Mouse (Mus musculus): Measurements from ENCODE around the gene Farp2.

Gene Farp2

DNA sequence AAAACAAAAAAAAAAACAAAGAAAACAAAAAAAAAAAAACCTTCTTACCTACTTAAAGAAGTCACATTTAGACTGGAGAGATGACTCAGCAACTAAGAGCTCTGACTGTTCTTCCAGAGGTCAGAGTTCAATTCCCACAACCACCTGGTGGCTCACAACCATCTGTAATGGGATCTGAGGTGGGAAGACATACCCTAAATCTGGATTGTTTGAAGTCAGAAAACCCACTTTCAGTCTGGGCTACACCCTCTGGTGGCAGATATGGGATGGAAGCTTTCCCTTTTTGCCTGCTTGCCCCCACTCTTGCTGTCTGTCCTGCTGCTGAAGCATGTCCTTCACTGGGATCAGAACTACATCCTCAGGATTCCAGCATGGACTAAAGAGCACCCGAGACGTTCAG, 31.3 kb downstream of the Farp2 start:
- in situ Hi-C loops (cut with MboI; ENCODE audit: unreplicated experiment in 2 of 2), result no loop called here

- in situ Hi-C loops (cut with MboI; ENCODE audit: unreplicated experiment in 2 of 2), result no loop called here
Observed at GRCm38 (mm10) chr1:93547286-93547685, 35.4 kb downstream of the Farp2 start.

- in situ Hi-C loops (cut with MboI; ENCODE audit: unreplicated experiment in 2 of 2), result no loop called here
Observed at GRCm38 (mm10) chr1:93551427-93551826, 39.5 kb downstream of the Farp2 start.

GRCm38 (mm10) chr1:93563224-93563623, 51.3 kb downstream of the Farp2 start:
- in situ Hi-C loops (cut with MboI; ENCODE audit: unreplicated experiment in 2 of 2), result no loop called here

- in situ Hi-C loops (cut with MboI; ENCODE audit: unreplicated experiment in 2 of 2), result no loop called here
Observed at GRCm38 (mm10) chr1:93563649-93564048, 51.8 kb downstream of the Farp2 start.

DNA sequence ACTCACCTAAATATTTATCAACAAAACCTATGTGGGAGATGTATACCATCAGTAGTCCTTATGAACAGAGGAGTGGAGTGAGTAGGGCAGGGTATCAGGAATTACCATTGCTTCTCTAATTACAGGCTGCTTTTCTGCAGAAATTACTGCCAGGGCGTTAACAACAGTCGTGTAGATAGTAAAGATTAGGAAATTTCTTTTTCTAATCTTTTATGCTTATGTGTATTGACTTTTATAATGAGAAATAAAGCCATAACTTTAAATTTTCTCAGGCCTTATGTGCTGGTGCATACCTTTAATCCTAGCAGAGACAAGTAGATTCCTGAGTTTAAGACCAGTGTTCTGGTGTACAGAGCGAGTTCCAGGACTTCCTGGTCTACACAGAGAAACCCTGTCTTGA, 52.9 kb downstream of the Farp2 start:
- in situ Hi-C loops (cut with MboI; ENCODE audit: unreplicated experiment in 2 of 2), result no loop called here

GRCm38 (mm10) chr1:93567013-93567412, 55.1 kb downstream of the Farp2 start:
- in situ Hi-C loops (cut with MboI; ENCODE audit: unreplicated experiment in 2 of 2), result no loop called here

DNA sequence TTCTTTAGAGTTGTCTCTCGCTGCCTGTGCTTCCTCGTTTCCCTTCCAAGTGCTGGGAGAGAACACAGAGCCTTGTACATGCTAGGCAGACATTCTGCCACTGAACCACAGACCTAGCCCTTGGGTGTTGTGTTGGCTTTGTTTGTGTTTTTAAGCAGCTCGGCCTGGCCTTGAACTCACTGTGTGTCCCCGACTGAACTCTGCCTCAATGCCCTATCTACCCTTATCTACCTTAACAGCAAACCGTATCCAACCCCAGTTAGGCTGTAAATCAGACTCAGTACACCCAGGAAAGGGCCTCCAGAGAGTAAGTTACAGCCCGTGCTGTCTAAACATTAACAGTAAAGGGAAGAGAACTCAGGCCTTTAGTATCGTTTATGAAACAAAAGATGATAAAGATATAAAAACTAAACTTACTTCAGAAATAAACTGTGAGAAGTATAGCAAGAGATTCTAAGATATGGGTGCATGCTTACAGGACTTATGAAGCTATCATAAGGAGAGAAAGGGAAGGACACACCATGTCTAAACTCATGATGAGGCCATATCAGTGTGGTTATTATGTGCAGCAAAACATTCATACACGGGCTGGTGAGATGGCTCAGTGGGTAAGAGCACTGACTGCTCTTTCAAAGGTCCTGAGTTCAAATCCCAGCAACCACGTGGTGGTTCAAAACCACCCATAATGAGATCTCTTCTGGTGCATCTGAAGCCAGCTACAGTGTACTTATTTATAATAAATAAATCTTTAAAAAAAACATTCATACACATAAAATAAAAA, 56.0 kb downstream of the Farp2 start:
- in situ Hi-C loops (cut with MboI; ENCODE audit: unreplicated experiment in 2 of 2), result no loop called here

- in situ Hi-C loops (cut with MboI; ENCODE audit: unreplicated experiment in 2 of 2), result no loop called here
Observed at GRCm38 (mm10) chr1:93577066-93577465, 65.2 kb downstream of the Farp2 start.

- in situ Hi-C loops (cut with MboI; ENCODE audit: unreplicated experiment in 2 of 2), result no loop called here
Observed at GRCm38 (mm10) chr1:93577861-93578260, 66.0 kb downstream of the Farp2 start.

GRCm38 (mm10) chr1:93581545-93581944, 69.7 kb downstream of the Farp2 start:
- in situ Hi-C loops (cut with MboI; ENCODE audit: unreplicated experiment in 2 of 2), result no loop called here

GRCm38 (mm10) chr1:93588346-93588745, 76.5 kb downstream of the Farp2 start:
- in situ Hi-C loops (cut with MboI; ENCODE audit: unreplicated experiment in 2 of 2), result no loop called here

- in situ Hi-C loops (cut with MboI; ENCODE audit: unreplicated experiment in 2 of 2), result no loop called here
Observed at GRCm38 (mm10) chr1:93593960-93594359, 82.1 kb downstream of the Farp2 start.

DNA sequence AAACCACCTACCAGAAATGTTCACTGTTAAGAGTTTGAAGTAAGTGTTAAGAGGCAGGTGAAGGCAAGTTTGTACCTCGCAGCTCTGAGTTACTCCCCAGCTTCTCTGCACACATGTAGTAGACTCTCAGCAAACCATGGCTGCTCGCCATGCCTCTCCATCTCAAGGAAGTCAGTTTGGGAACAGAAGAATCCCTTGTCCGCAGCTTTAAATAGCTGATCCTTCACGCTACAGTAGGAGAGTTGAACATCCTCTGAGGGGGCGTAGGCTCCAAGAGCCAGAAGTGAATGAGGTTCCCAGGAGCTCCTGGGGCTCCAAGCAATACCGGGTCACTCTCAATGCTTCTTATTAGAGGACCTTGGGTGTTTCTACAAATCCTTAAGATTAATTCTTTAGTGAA, 84.0 kb downstream of the Farp2 start:
- in situ Hi-C loops (cut with MboI; ENCODE audit: unreplicated experiment in 2 of 2), result no loop called here

GRCm38 (mm10) chr1:93602911-93603310, 91.0 kb downstream of the Farp2 start:
- in situ Hi-C loops (cut with MboI; ENCODE audit: unreplicated experiment in 2 of 2), result no loop called here

DNA sequence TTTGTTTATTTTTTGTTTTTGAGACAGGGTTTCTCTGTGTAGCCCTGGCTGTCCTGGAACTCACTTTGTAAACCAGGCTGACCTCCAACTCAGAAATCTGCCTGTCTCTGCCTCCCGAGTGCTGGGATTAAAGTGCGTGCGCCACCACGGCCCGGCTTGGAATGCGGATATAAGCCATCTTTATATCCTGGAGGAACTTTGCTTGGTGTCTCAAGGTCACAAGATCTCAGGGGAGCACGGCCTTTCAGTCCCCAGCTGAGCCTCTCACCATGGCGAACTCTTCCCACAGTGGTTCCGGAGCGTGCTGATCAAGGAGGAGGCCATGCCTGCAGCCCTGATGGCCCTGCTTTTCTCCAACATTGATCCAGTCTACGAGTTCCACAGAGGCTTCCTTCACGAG, 92.0 kb downstream of the Farp2 start:
- in situ Hi-C loops (cut with MboI; ENCODE audit: unreplicated experiment in 2 of 2), result no loop called here

GRCm38 (mm10) chr1:93607090-93608083, 95.5 kb downstream of the Farp2 start:
- in situ Hi-C loops (cut with MboI; ENCODE audit: unreplicated experiment in 2 of 2), result no loop called here

DNA sequence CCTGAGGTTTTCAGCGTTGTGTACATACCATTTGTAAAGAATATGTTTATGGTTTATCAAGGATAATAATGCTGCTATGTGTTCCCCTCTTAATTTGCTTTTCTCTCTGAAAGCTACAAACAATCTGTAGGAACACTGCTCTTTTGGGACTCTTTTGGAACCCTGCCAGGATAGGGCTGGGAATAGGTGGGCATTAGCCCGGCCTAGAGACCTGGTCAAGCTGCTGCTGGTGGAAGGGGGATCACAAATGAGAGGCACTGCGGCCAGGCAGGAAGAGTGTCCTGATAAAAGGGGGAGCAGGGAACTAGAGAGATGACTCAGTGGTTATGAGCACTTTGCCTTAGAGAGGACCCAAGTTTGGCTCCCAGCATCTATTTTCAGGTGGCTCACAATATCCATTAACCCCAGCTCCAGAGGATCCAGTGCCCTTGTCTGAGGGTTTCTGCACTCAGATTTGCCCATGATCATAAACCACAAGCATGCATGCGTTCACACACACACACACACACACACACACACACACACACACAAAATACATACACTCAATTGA, 96.9 kb downstream of the Farp2 start:
- in situ Hi-C loops (cut with MboI; ENCODE audit: unreplicated experiment in 2 of 2), result no loop called here

- in situ Hi-C loops (cut with MboI; ENCODE audit: unreplicated experiment in 2 of 2), result no loop called here
Observed at GRCm38 (mm10) chr1:93609762-93610161, 97.9 kb downstream of the Farp2 start.

GRCm38 (mm10) chr1:93618059-93618748, 106.3 kb downstream of the Farp2 start:
- in situ Hi-C loops (cut with MboI; ENCODE audit: unreplicated experiment in 2 of 2), result no loop called here

GRCm38 (mm10) chr1:93618948-93619347, 107.1 kb downstream of the Farp2 start:
- in situ Hi-C loops (cut with MboI; ENCODE audit: unreplicated experiment in 2 of 2), result no loop called here

Measured in v-Abl transformed pro-B cells (cell line).